Mouse (Mus musculus): ENCODE measurements around the gene H2al2a.
"Not testable (repeated sequence)": the region's sequence is repeated elsewhere in the genome, so short reads cannot be mapped to it uniquely, and the experiment has no call there.

H2al2a gene

GRCm38 (mm10) chr2:17975601-17976327 lies 21.0 kb downstream of the H2al2a start:
- no peak for DNase-seq (ENCODE audit: low read depth, low spot score)

DNA sequence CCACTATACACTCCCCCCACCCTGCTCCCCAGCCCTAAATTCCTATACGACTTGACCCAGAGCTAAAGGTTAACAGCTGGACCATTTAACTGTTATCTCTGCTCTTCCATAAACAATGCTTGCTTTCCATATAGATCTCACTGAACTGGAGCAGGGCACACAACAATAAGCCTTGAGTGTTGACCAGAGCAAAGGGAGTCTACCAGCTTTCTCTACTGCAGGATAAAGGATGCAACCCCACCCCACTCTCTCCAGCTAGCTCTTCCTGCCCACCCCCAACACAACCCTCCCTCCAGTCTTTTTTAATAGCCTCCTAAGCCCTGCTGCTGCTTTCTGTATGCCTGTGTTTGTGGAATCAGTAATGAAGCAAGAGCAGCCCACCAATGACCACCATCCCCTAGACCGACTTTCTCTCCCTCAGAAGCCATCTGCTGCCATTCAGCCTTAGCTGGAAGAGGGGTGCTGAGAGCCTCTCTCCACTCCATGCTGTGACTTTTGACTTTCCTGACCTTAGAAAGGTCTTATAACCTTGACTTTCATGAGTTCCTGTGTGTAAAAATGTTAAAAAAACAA lies 22.8 kb downstream of the H2al2a start:
- no peak for DNase-seq (ENCODE audit: low read depth, low spot score)

DNA sequence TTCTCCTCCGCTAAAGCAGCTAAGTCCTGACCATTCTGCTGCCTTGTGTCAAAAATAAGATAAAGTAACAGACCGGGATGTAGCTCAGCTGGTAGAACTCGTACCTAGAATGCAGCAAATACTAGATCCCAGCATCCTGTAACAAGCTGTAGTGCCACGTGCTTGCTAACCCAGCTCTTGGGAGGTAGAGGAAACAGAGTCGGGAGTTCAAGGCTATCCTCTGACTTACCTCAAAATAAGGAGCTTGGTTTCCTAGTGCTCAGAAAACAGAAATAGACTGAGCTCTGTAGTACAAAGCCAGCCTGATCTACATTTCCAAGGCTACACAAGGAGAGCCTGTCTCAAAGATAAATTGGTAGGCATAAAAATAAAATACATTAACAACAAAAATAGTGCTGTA lies 23.5 kb downstream of the H2al2a start:
- DNase-seq (ENCODE audit: low read depth, low spot score): no peak

DNA sequence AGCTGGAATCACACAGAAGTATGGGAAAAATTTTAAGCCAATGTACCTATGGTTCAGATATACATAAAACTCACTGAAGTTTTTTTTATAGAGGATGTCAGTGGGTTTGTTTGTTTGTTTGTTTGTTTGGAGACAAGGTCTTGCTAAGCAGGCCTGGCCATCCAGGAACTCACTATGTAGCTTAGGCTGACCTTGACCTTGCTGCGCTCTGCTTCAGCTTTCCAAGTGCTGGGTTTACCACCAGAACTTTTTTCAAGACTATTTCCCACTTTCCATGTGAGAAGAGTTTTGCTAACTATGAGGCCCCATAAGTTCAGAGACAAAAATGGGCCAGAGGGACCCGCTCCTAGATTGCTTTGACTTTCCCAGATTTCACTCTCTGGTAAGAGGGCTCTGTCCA lies 23.9 kb downstream of the H2al2a start:
- DNase-seq (ENCODE audit: low read depth, low spot score): no peak

DNA sequence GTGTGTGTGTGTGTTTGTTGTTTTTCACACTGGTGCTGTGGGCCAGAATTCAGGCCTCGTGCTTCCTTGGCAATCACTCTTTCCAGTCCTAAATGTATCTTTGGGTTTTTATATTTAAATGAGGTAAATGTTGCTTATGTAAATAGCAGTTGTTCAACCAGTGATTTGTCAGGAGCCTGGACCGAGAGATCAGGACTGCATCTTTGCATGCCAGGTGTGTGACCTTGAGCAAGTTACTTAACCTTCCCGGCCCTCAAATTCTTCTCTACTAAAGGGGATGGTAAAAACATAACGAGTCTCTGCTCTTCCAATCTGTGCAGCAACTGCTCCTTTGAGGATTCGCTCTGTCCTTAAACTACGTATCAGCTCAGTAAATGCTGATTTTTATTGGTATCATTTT lies 25.4 kb downstream of the H2al2a start:
- no peak for DNase-seq (ENCODE audit: low read depth, low spot score)

DNA sequence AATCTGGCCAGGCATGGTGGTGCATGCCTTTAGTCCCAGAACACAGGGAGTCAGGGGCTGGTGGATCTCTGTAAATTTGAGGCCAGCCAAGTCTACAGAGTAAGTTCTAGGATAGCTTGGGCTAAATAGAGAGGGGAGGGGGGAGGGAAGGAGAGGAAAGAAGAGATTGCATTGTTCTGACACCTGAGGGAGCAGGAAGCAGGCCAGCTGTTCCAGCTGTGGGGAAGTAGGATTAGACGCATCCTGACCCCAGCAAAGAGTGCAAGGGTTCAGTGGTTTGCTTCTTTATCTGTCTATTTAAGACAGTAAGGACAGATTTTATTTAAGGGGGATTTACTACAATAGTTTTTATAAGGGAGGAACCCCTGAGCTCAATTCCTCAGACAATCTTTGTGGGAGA lies 26.1 kb downstream of the H2al2a start:
- no peak for DNase-seq (ENCODE audit: low read depth, low spot score)

DNA sequence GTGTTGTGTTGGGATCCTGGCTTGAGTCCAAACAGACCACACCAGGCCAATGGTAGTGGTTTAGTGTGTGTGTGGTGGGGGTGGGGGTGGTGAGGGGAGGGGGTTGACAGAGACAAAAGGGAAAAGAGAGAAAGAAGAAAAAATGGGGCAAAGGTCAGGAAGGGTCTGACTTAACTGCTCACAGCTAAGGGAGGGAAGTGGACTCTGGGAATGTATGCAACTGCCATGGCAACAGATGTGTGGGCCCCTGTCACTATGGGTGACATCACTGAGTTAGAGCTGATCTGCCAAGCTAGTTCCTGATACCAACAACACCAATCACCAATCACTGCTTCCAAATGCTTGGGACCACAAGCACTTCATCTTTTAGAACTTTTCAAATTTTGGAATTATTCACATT lies 26.6 kb downstream of the H2al2a start:
- DNase-seq (ENCODE audit: low read depth, low spot score): no peak

DNA sequence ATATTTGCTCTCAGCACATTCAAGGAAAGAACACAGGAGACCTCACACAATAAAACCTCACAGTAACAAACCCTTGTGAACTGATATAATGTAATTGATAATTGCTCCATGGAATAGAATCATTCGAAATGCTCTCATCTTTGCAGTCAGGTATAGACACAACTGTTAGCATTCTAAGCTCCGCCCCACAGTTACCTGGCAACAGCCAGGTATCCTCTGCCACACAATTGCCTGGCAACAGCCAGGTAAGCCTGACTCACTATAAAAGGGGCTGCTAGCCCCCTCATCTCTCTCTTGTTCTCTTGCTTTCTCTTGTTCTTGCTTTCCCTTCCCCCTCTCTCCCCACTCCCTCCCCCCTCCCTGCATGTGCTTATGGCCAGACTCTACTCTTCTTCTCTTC lies 28.2 kb downstream of the H2al2a start:
- no peak for DNase-seq (ENCODE audit: low read depth, low spot score)

DNA sequence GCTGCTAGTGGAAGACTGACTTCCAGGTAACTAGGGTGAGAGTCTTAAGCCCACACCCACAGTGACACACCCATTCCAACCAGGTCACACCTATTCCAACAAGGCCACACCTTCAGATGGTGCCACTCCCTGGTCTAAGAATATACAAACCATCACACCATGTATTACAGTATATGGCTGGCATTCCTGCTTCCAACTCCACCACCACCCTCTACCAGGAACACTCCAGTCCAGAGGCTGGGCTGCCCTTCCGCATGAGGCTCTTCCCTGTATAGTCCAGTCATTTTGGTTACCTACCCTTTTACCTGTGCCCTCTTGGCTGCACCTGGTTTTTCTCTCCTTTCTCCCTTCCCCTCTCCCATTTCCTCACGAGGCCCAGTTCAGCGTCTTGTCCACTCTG lies 28.7 kb downstream of the H2al2a start:
- DNase-seq (ENCODE audit: low read depth, low spot score): not testable (repeated sequence)

- no peak for DNase-seq (ENCODE audit: low read depth, low spot score)
Measured at GRCm38 (mm10) chr2:17959501-17959900, 37.3 kb downstream of the H2al2a start.

- DNase-seq (ENCODE audit: low read depth, low spot score): no peak
Measured at GRCm38 (mm10) chr2:17946875-17947274, 49.9 kb downstream of the H2al2a start.

Data from retina, postnatal 7 days (tissue).